In genomic region chr4:48051674-48052121, GRCm38 (mm10) we compare ENCODE assay signal across 8 mouse cellular contexts. TPM values are rescaled to one million over a fixed set of nuclear protein-coding genes. Genes with fewer than 3 reads are reported as not detected.
A peak's percentile ranks its signal among the peaks of the same experiment; 100 is the strongest.
DNase-seq lines count a peak whose midpoint lies in the region; ATAC-seq and TF ChIP-seq lines count a peak whose summit lies in the region.

No protein-coding gene starts in this region.

- no peaks in the 10 kb centered on the region for H3K36me3 ChIP-seq in lung, embryonic 15.5 days
- H3K36me3 ChIP-seq in forebrain, embryonic 10.5 days (replicated peaks): no peaks in the 10 kb centered on the region
- no peaks in the 10 kb centered on the region for H3K36me3 ChIP-seq in intestine, embryonic 14.5 days (ENCODE audit: control insufficient read depth, insufficient read depth, low read length)
- H3K36me3 ChIP-seq in midbrain, embryonic 16.5 days (ENCODE audit: control insufficient read depth, insufficient read depth, low read length): no peaks in the 10 kb centered on the region

- TF ChIP-seq CTCF in lung, adult 2 months (IDR thresholded peaks at IDR 0.05; ENCODE audit: insufficient read depth, low read length): no peak

- TF ChIP-seq POLR2A in lung, adult 2 months (IDR thresholded peaks at IDR 0.05; ENCODE audit: borderline replicate concordance, extremely low read depth, low read depth, low read length): no peak

- no peak overlapping the region for H3K27ac ChIP-seq in lung, embryonic 15.5 days
- H3K27ac ChIP-seq in forebrain, embryonic 10.5 days: 0 out of 2 replicates have a peak overlapping the region, but pooled peaks have one; percentile 35
- H3K27ac ChIP-seq in intestine, embryonic 14.5 days (ENCODE audit: low read depth): no peak overlapping the region
- no peak overlapping the region for H3K27ac ChIP-seq in midbrain, embryonic 16.5 days (ENCODE audit: low read length)

- H3K4me3 ChIP-seq in lung, embryonic 15.5 days: peak overlapping the region; percentile 38
- no peak overlapping the region for H3K4me3 ChIP-seq in lung, adult 2 months (replicated peaks; ENCODE audit: extremely low read depth, low read depth, low read length)
- peak overlapping the region; percentile 51 for H3K4me3 ChIP-seq in forebrain, embryonic 10.5 days
- H3K4me3 ChIP-seq in intestine, embryonic 14.5 days (ENCODE audit: low read depth, low read length): peak overlapping the region; percentile 32
- peak overlapping the region; percentile 34 for H3K4me3 ChIP-seq in midbrain, embryonic 16.5 days (ENCODE audit: low read depth, low read length)

- H3K9ac ChIP-seq in lung, embryonic 15.5 days: 0 out of 2 replicates have a peak overlapping the region, but pooled peaks have one; percentile 16
- no peak overlapping the region for H3K9ac ChIP-seq in intestine, embryonic 14.5 days (ENCODE audit: low read length)
- H3K9ac ChIP-seq in midbrain, embryonic 16.5 days (ENCODE audit: low read depth, low read length): peak overlapping the region; percentile 53

- peak overlapping the region; percentile 75 for H3K4me2 ChIP-seq in lung, embryonic 15.5 days
- peak overlapping the region; percentile 69 for H3K4me2 ChIP-seq in intestine, embryonic 14.5 days (ENCODE audit: low read length)
- peak overlapping the region; percentile 65 for H3K4me2 ChIP-seq in midbrain, embryonic 16.5 days (ENCODE audit: low read length)

- no peak for DNase-seq in lung, adult 2 months
- DNase-seq in forebrain, embryonic 10.5 days (ENCODE audit: extremely low spot score, low spot score): peak; percentile 43
- DNase-seq in intestine, embryonic 14.5 days (ENCODE audit: low spot score): no peak
- no peak for DNase-seq in urinary bladder, postnatal 14 days (ENCODE audit: low spot score)
- no peak for DNase-seq in spleen, postnatal 4 days (ENCODE audit: low spot score in 2 of 2)
- no peak for DNase-seq in urinary bladder, postnatal 10 days (ENCODE audit: low spot score)

- peaks cover 95% of the 10 kb centered on the region for H3K27me3 ChIP-seq in lung, embryonic 15.5 days
- H3K27me3 ChIP-seq in forebrain, embryonic 10.5 days (ENCODE audit: poor library complexity, severe bottlenecking): peaks cover 78% of the 10 kb centered on the region
- peaks cover 91% of the 10 kb centered on the region for H3K27me3 ChIP-seq in intestine, embryonic 14.5 days (replicated peaks; ENCODE audit: control insufficient read depth, insufficient read depth, low read length)
- peaks cover 50% of the 10 kb centered on the region for H3K27me3 ChIP-seq in midbrain, embryonic 16.5 days (ENCODE audit: control insufficient read depth, insufficient read depth, low read depth, low read length)

- peak; percentile 43; the same call in 1 of the 2 replicates for ATAC-seq in lung, embryonic 15.5 days (ENCODE audit: borderline replicate concordance, extremely low read depth, low FRiP score, low TSS enrichment)
- ATAC-seq in intestine, embryonic 14.5 days (replicated peaks; ENCODE audit: low FRiP score, low TSS enrichment, low read depth): no peak
- ATAC-seq in midbrain, embryonic 16.5 days: peak; percentile 27; the same call in 1 of the 2 replicates

- H3K9me3 ChIP-seq in lung, embryonic 15.5 days: no peaks in the 10 kb centered on the region
- H3K9me3 ChIP-seq in forebrain, embryonic 10.5 days: no peaks in the 10 kb centered on the region
- no peaks in the 10 kb centered on the region for H3K9me3 ChIP-seq in intestine, embryonic 14.5 days (ENCODE audit: control insufficient read depth, low read length)
- no peaks in the 10 kb centered on the region for H3K9me3 ChIP-seq in midbrain, embryonic 16.5 days (replicated peaks; ENCODE audit: control insufficient read depth, low read length, poor library complexity, severe bottlenecking)

- WGBS in lung, embryonic 15.5 days: under 1% methylated on average over 36 of the region's 37 CpGs
- 14% methylated on average over 37 of the region's 37 CpGs for WGBS in lung, adult 2 months
- WGBS in forebrain, embryonic 10.5 days: 2% methylated on average over 37 of the region's 37 CpGs
- WGBS in intestine, embryonic 14.5 days: 2% methylated on average over 37 of the region's 37 CpGs
- WGBS in midbrain, embryonic 16.5 days: 4% methylated on average over 35 of the region's 37 CpGs

- peaks cover 30% of the 10 kb centered on the region for H3K4me1 ChIP-seq in lung, embryonic 15.5 days
- peaks cover 10% of the 10 kb centered on the region; the same call in 1 of the 2 replicates for H3K4me1 ChIP-seq in lung, adult 2 months (ENCODE audit: control insufficient read depth, insufficient read depth, low read length)
- H3K4me1 ChIP-seq in forebrain, embryonic 10.5 days: peaks cover 38% of the 10 kb centered on the region
- H3K4me1 ChIP-seq in intestine, embryonic 14.5 days (replicated peaks; ENCODE audit: control insufficient read depth, insufficient read depth, low read length): peaks cover 23% of the 10 kb centered on the region
- peaks cover 22% of the 10 kb centered on the region for H3K4me1 ChIP-seq in midbrain, embryonic 16.5 days (ENCODE audit: control insufficient read depth, insufficient read depth, low read length)

RNA-seq across cellular contexts. Expression of gene Nr4a3, which starts 6.7 kb away (rescaled TPM):
- 0.06 and 0.11 TPM in 2 replicates for polyA plus RNA-seq in lung, embryonic 15.5 days (2015; fragmentation: Nextera tagmentation; extraction: Ambion mirVana)
- 2.4 and 10.3 TPM in 2 replicates for polyA plus RNA-seq in lung, adult 2 months (2012; rRNA removed)
- 0.26 and 0.30 TPM in 2 replicates for polyA plus RNA-seq in forebrain, embryonic 10.5 days (2016; fragmentation: Nextera tagmentation; extraction: Ambion mirVana)
- polyA plus RNA-seq in intestine, embryonic 14.5 days (2014; fragmentation: Nextera tagmentation; extraction: Ambion mirVana): 0.15 TPM in 1 of 2 replicates, not detected in the other
- 1.4 and 1.6 TPM in 2 replicates for polyA plus RNA-seq in midbrain, embryonic 16.5 days (2015; fragmentation: Nextera tagmentation; extraction: Ambion mirVana)
